Mouse (Mus musculus) cerebellum, adult 2 months (tissue): ENCODE measurements at regions not wholly inside any gene's neighbourhood (a gene's known extent, or its start where the extent isn't known, plus 50 kb on each side); places are given as distances from the start of the nearest gene placed in this dataset.

ENCODE experiments used
- DNase-seq, 2 experiments: peaks; one replicate each; pipeline ENCODE4 v3.0.0; 2021
- H3K27ac ChIP-seq: fragments of 200-500 bp; 2 replicates; pipeline ENCODE4 v1.5.1; 2012; ENCODE audit warnings: low read length, control low read depth, inconsistent platforms; ENCODE audit not compliant: insufficient read depth
- H3K27me3 ChIP-seq: fragments of 200-500 bp; 2 replicates; pipeline ENCODE4 v1.6.1; 2012; ENCODE audit warnings: inconsistent platforms, mild to moderate bottlenecking, low read length, moderate library complexity; ENCODE audit not compliant: control insufficient read depth, insufficient read depth
- H3K4me1 ChIP-seq: fragments of 200-500 bp; 2 replicates; pipeline ENCODE4 v1.6.1; 2011; ENCODE audit warnings: low read length; ENCODE audit not compliant: control insufficient read depth, insufficient read depth
- H3K4me3 ChIP-seq: fragments of 200-500 bp; replicated peaks from 2 replicates; pipeline ENCODE3; 2011; ENCODE audit warnings: mild to moderate bottlenecking, low read depth, low read length, control low read depth; ENCODE audit not compliant: insufficient read depth
- CTCF ChIP-seq: fragments of 200-500 bp; IDR thresholded peaks from 2 replicates; pipeline ENCODE4 v1.5.1; 2011; ENCODE audit warnings: low read depth, mild to moderate bottlenecking, control low read depth, low read length, moderate library complexity, borderline replicate concordance; ENCODE audit not compliant: insufficient read depth
- POLR2A ChIP-seq: fragments of 200-500 bp; IDR thresholded peaks from 2 replicates; pipeline ENCODE4 v1.6.1; 2011; ENCODE audit warnings: low read length, control low read depth, borderline replicate concordance; ENCODE audit not compliant: insufficient read depth
- WGBS: fragments of 180-500 bp; shearing (Covaris S2); methylation state at CpG from one replicate; pipeline ENCODE4 v1.1.7; 2018; 5-methylcytosine and 5-hydroxymethylcytosine counted together

- Histone ChIP-seq H3K4me1 (no peaks in the 10 kb centered on the region), H3K27ac (no peak overlapping the region), H3K4me3 (no peak overlapping the region), H3K27me3 (no peaks in the 10 kb centered on the region; the same call in 1 of the 2 replicates)
- 72% methylated on average over 2 of the region's 2 CpGs for WGBS
- no peak for TF ChIP-seq POLR2A
- no peak for TF ChIP-seq CTCF
- no peak for DNase-seq
Observed at GRCm38 (mm10) chr11:63573271-63573670, 348.8 kb downstream of the Hs3st3b1 start.

GRCm38 (mm10) chr11:63583321-63583720, 338.8 kb downstream of the Hs3st3b1 start:
- H3K4me3 ChIP-seq, result no peak overlapping the region
- 62% methylated on average over 3 of the region's 3 CpGs for WGBS
- no peak for DNase-seq
- H3K27me3 ChIP-seq, result no peaks in the 10 kb centered on the region
- no peaks in the 10 kb centered on the region for H3K4me1 ChIP-seq
- TF ChIP-seq POLR2A, result no peak
- TF ChIP-seq CTCF, result no peak
- H3K27ac ChIP-seq, result no peak overlapping the region

GRCm38 (mm10) chr11:63585216-63585869, 336.7 kb downstream of the Hs3st3b1 start:
- H3K4me3 ChIP-seq, result no peak overlapping the region
- WGBS, result 31% methylated on average over 8 of the region's 8 CpGs
- no peaks in the 10 kb centered on the region for H3K4me1 ChIP-seq
- no peak for DNase-seq
- no peak overlapping the region for H3K27ac ChIP-seq
- H3K27me3 ChIP-seq, result no peaks in the 10 kb centered on the region
- TF ChIP-seq POLR2A (no peak), CTCF (no peak)

- Histone ChIP-seq H3K4me3 (no peak overlapping the region), H3K27ac (no peak overlapping the region), H3K27me3 (no peaks in the 10 kb centered on the region; the same call in 1 of the 2 replicates), H3K4me1 (no peaks in the 10 kb centered on the region)
- no peak for DNase-seq
- TF ChIP-seq POLR2A, result no peak
- TF ChIP-seq CTCF, result no peak
- 65% methylated on average over 4 of the region's 4 CpGs for WGBS
Observed at GRCm38 (mm10) chr11:63620220-63620619, 301.9 kb downstream of the Hs3st3b1 start.

GRCm38 (mm10) chr11:63630336-63630735, 291.8 kb downstream of the Hs3st3b1 start:
- Histone ChIP-seq H3K27ac (no peak overlapping the region), H3K27me3 (no peaks in the 10 kb centered on the region), H3K4me3 (no peak overlapping the region), H3K4me1 (no peaks in the 10 kb centered on the region)
- 47% methylated on average over 11 of the region's 11 CpGs for WGBS
- TF ChIP-seq CTCF, result no peak
- TF ChIP-seq POLR2A, result no peak
- DNase-seq, result no peak

GRCm38 (mm10) chr11:63657057-63657456, 265.0 kb downstream of the Hs3st3b1 start:
- H3K4me1 ChIP-seq, result no peaks in the 10 kb centered on the region
- TF ChIP-seq CTCF (no peak), POLR2A (no peak)
- no peak overlapping the region for H3K4me3 ChIP-seq
- no peak overlapping the region for H3K27ac ChIP-seq
- H3K27me3 ChIP-seq, result no peaks in the 10 kb centered on the region
- no peak for DNase-seq
- 70% methylated on average over 9 of the region's 9 CpGs for WGBS

GRCm38 (mm10) chr11:63665268-63665934, 256.7 kb downstream of the Hs3st3b1 start:
- 86% methylated on average over 12 of the region's 12 CpGs for WGBS
- Histone ChIP-seq H3K27ac (no peak overlapping the region), H3K4me1 (no peaks in the 10 kb centered on the region), H3K27me3 (no peaks in the 10 kb centered on the region), H3K4me3 (no peak overlapping the region)
- no peak for DNase-seq
- TF ChIP-seq CTCF, result no peak
- no peak for TF ChIP-seq POLR2A

- no peaks in the 10 kb centered on the region for H3K4me1 ChIP-seq
- no peak overlapping the region for H3K4me3 ChIP-seq
- WGBS, result 73% methylated on average over 4 of the region's 4 CpGs
- no peak for TF ChIP-seq POLR2A
- TF ChIP-seq CTCF, result no peak
- no peak overlapping the region for H3K27ac ChIP-seq
- no peak for DNase-seq
- H3K27me3 ChIP-seq, result no peaks in the 10 kb centered on the region
Observed at GRCm38 (mm10) chr11:63670477-63670876, 251.6 kb downstream of the Hs3st3b1 start.
